In genomic region chr14:34298871-34299700, GRCm38 (mm10) we compare ENCODE assay signal across 24 mouse cellular contexts. TPM values are rescaled to one million over a fixed set of nuclear protein-coding genes. Genes with fewer than 3 reads are reported as not detected.
DNase-seq lines count a peak whose midpoint lies in the region; ATAC-seq and TF ChIP-seq lines count a peak whose summit lies in the region.
"Had no signal": no experiment of that assay in that cellular context is flagged by ENCODE, and none has a peak within 500 bp of the region (broad histone marks: within the 10 kb centered on the region; RNA-seq: fewer than 3 reads in every experiment).

No protein-coding gene starts in this region.

- TF ChIP-seq POLR2A in liver, adult 2 months (IDR thresholded peaks at IDR 0.05; ENCODE audit: extremely low read depth, insufficient read depth, low read length), result no peak

- no peak overlapping the region for H3K9ac ChIP-seq in forebrain, postnatal 0 days
- H3K9ac ChIP-seq in forebrain, embryonic 14.5 days (ENCODE audit: low read length), result no peak overlapping the region
- peak overlapping the region; percentile 49 for H3K9ac ChIP-seq in liver, adult 2 months (ENCODE audit: low read depth, low read length)
- no peak overlapping the region for H3K9ac ChIP-seq in intestine, embryonic 16.5 days (ENCODE audit: low read depth, low read length)
- H3K9ac ChIP-seq: embryonic facial prominence, embryonic 15.5 days; forebrain, embryonic 15.5 days; stomach, embryonic 15.5 days had no signal

- H3K9me3 ChIP-seq in forebrain, postnatal 0 days (ENCODE audit: low read length), result no peaks in the 10 kb centered on the region
- no peaks in the 10 kb centered on the region for H3K9me3 ChIP-seq in forebrain, embryonic 14.5 days (replicated peaks; ENCODE audit: control insufficient read depth, low read length)
- H3K9me3 ChIP-seq in intestine, embryonic 16.5 days (ENCODE audit: control insufficient read depth, low read length), result no peaks in the 10 kb centered on the region
- H3K9me3 ChIP-seq: embryonic facial prominence, embryonic 15.5 days; forebrain, embryonic 15.5 days; heart, embryonic 10.5 days; hindbrain, embryonic 10.5 days; limb, embryonic 10.5 days; stomach, embryonic 15.5 days had no signal

- no peak overlapping the region for H3K4me3 ChIP-seq in forebrain, postnatal 0 days (ENCODE audit: low read depth, low read length)
- no peak overlapping the region for H3K4me3 ChIP-seq in forebrain, embryonic 14.5 days (ENCODE audit: low read depth, low read length)
- H3K4me3 ChIP-seq in liver, adult 2 months (ENCODE audit: insufficient read depth, low read depth, low read length), result no peak overlapping the region
- H3K4me3 ChIP-seq in intestine, embryonic 16.5 days (ENCODE audit: low read length), result no peak overlapping the region
- H3K4me3 ChIP-seq: embryonic facial prominence, embryonic 15.5 days; forebrain, embryonic 15.5 days; heart, embryonic 10.5 days; hindbrain, embryonic 10.5 days; limb, embryonic 10.5 days; stomach, embryonic 15.5 days had no signal

- H3K27me3 ChIP-seq in forebrain, postnatal 0 days (ENCODE audit: insufficient read depth, low read length), result no peaks in the 10 kb centered on the region
- no peaks in the 10 kb centered on the region for H3K27me3 ChIP-seq in forebrain, embryonic 14.5 days (replicated peaks; ENCODE audit: control insufficient read depth, insufficient read depth, low read length)
- H3K27me3 ChIP-seq in liver, adult 2 months (ENCODE audit: control insufficient read depth, insufficient read depth, low read length), result no peaks in the 10 kb centered on the region
- no peaks in the 10 kb centered on the region for H3K27me3 ChIP-seq in intestine, embryonic 16.5 days (replicated peaks; ENCODE audit: control insufficient read depth, insufficient read depth, low read length)
- H3K27me3 ChIP-seq: embryonic facial prominence, embryonic 15.5 days; forebrain, embryonic 15.5 days; stomach, embryonic 15.5 days had no signal

- H3K79me2 ChIP-seq in liver, adult 2 months (ENCODE audit: control insufficient read depth, insufficient read depth, low read length), result peaks cover 11% of the 10 kb centered on the region; the same call in 1 of the 2 replicates

- no peak overlapping the region for H3K27ac ChIP-seq in forebrain, postnatal 0 days (ENCODE audit: low read depth, low read length)
- no peak overlapping the region for H3K27ac ChIP-seq in forebrain, embryonic 14.5 days (ENCODE audit: low read depth, low read length)
- peak overlapping the region; percentile 92 for H3K27ac ChIP-seq in liver, adult 2 months (replicated peaks; ENCODE audit: insufficient read depth, low read depth, low read length)
- H3K27ac ChIP-seq in intestine, embryonic 16.5 days (ENCODE audit: low read length), result peak overlapping the region; percentile 5; the same call in 1 of the 2 replicates
- H3K27ac ChIP-seq: embryonic facial prominence, embryonic 15.5 days; forebrain, embryonic 15.5 days; heart, embryonic 10.5 days; hindbrain, embryonic 10.5 days; limb, embryonic 10.5 days; stomach, embryonic 15.5 days had no signal

- H3K4me1 ChIP-seq in forebrain, postnatal 0 days (ENCODE audit: insufficient read depth), result no peaks in the 10 kb centered on the region
- no peaks in the 10 kb centered on the region for H3K4me1 ChIP-seq in forebrain, embryonic 14.5 days (ENCODE audit: control insufficient read depth, insufficient read depth, low read length)
- peaks cover 29% of the 10 kb centered on the region for H3K4me1 ChIP-seq in liver, adult 2 months (ENCODE audit: control insufficient read depth, insufficient read depth, low read length)
- H3K4me1 ChIP-seq in intestine, embryonic 16.5 days (ENCODE audit: control insufficient read depth, insufficient read depth, low read length), result peaks cover 30% of the 10 kb centered on the region
- H3K4me1 ChIP-seq: embryonic facial prominence, embryonic 15.5 days; forebrain, embryonic 15.5 days; hindbrain, embryonic 10.5 days; limb, embryonic 10.5 days had no signal

- peak; percentile 10 for DNase-seq in forebrain, postnatal 0 days
- no peak for DNase-seq in forebrain, embryonic 14.5 days (ENCODE audit: low spot score)
- DNase-seq in liver, adult 2 months (ENCODE audit: extremely low read depth, low read depth, low spot score), result peak; percentile 91
- DNase-seq in liver, result no peak
- DNase-seq in urinary bladder, postnatal 36 days (ENCODE audit: low spot score in 2 of 2), result no peak
- DNase-seq in gastrocnemius, adult 18-20 months (ENCODE audit: low spot score), result no peak
- DNase-seq: cerebellum, adult 2 months; gastrocnemius, postnatal 14 days; retina, postnatal 1 day; spleen, adult 18-20 months; thymus, postnatal 14 days had no signal

- no peaks in the 10 kb centered on the region for H3K36me3 ChIP-seq in forebrain, postnatal 0 days (ENCODE audit: insufficient read depth)
- no peaks in the 10 kb centered on the region for H3K36me3 ChIP-seq in forebrain, embryonic 14.5 days (ENCODE audit: control insufficient read depth, insufficient read depth, low read length)
- H3K36me3 ChIP-seq in liver, adult 2 months (ENCODE audit: control insufficient read depth, insufficient read depth, low read length), result no peaks in the 10 kb centered on the region
- no peaks in the 10 kb centered on the region for H3K36me3 ChIP-seq in intestine, embryonic 16.5 days (ENCODE audit: control insufficient read depth, insufficient read depth, low read length)
- H3K36me3 ChIP-seq: forebrain, embryonic 15.5 days; hindbrain, embryonic 10.5 days; limb, embryonic 10.5 days; stomach, embryonic 15.5 days had no signal

- ATAC-seq in forebrain, postnatal 0 days, result peak; percentile 72
- ATAC-seq in forebrain, embryonic 14.5 days, result no peak
- peak; percentile 36; the same call in 1 of the 2 replicates for ATAC-seq in intestine, embryonic 16.5 days
- peak; percentile 47; the same call in 1 of the 2 replicates for ATAC-seq in megakaryocyte-erythroid progenitor cell, adult 5-6 weeks (replicated peaks; ENCODE audit: low FRiP score, low TSS enrichment, poor library complexity, severe bottlenecking)
- ATAC-seq: forebrain, embryonic 15.5 days had no signal

- no peak for TF ChIP-seq CTCF in forebrain, postnatal 0 days (IDR thresholded peaks at IDR 0.05; ENCODE audit: low read depth)
- TF ChIP-seq CTCF in liver, adult 2 months (IDR thresholded peaks at IDR 0.05; ENCODE audit: low read depth, low read length), result no peak

- no peak overlapping the region for H3K4me2 ChIP-seq in forebrain, postnatal 0 days (ENCODE audit: low read depth)
- H3K4me2 ChIP-seq in forebrain, embryonic 14.5 days (ENCODE audit: low read length), result no peak overlapping the region
- no peak overlapping the region; the same call in 1 of the 2 replicates for H3K4me2 ChIP-seq in intestine, embryonic 16.5 days (ENCODE audit: low read depth, low read length)
- H3K4me2 ChIP-seq: embryonic facial prominence, embryonic 15.5 days; forebrain, embryonic 15.5 days; stomach, embryonic 15.5 days had no signal

- 63% methylated on average over 11 of the region's 11 CpGs for WGBS in forebrain, postnatal 0 days
- 81% methylated on average over 11 of the region's 11 CpGs for WGBS in forebrain, embryonic 14.5 days
- WGBS in liver, adult 2 months, result 22% methylated on average over 11 of the region's 11 CpGs
- 50% methylated on average over 11 of the region's 11 CpGs for WGBS in intestine, embryonic 16.5 days

RNA-seq across cellular contexts. Expression of gene Shld2, which starts 11.2 kb away (rescaled TPM):
- total RNA-seq in forebrain, postnatal 0 days (2014; rRNA removed), result 6.3 and 22.0 TPM in 2 replicates
- polyA plus RNA-seq in forebrain, postnatal 0 days (2015; fragmentation: Nextera tagmentation; extraction: Ambion mirVana), result 4.9 and 7.6 TPM in 2 replicates
- 7.0 and 8.6 TPM in 2 replicates for polyA plus RNA-seq in forebrain, embryonic 14.5 days (2014; fragmentation: Nextera tagmentation; extraction: Ambion mirVana)
- 25.4 and 36.4 TPM in 2 replicates for total RNA-seq in liver, adult 2 months (2014; rRNA removed)
- polyA plus RNA-seq in liver, adult 2 months (2012; rRNA removed), result 9.2 and 12.2 TPM in 2 replicates
- polyA plus RNA-seq in intestine, embryonic 16.5 days (2015; fragmentation: Nextera tagmentation; extraction: Ambion mirVana), result 5.8 and 7.1 TPM in 2 replicates
- 8.0 and 9.1 TPM in 2 replicates for total RNA-seq in megakaryocyte-erythroid progenitor cell, adult 5-6 weeks (2014; fragmentation: Nextera tagmentation)
- 17.1 and 18.0 TPM in 2 replicates for total RNA-seq in megakaryocyte-erythroid progenitor cell, adult 5-6 weeks (2017)
- 10 to 100 TPM; 10.0 to 12.9 TPM for total RNA-seq in gastrocnemius, adult 18-20 months (2021)

RNA-seq across cellular contexts. Expression of gene Glud1, which starts 11.4 kb away (rescaled TPM):
- 179 and 182 TPM in 2 replicates for total RNA-seq in forebrain, postnatal 0 days (2014; rRNA removed)
- polyA plus RNA-seq in forebrain, postnatal 0 days (2015; fragmentation: Nextera tagmentation; extraction: Ambion mirVana), result 96.4 and 114 TPM in 2 replicates
- polyA plus RNA-seq in forebrain, embryonic 14.5 days (2014; fragmentation: Nextera tagmentation; extraction: Ambion mirVana), result 84.0 and 94.1 TPM in 2 replicates
- 691 and 755 TPM in 2 replicates for total RNA-seq in liver, adult 2 months (2014; rRNA removed)
- polyA plus RNA-seq in liver, adult 2 months (2012; rRNA removed), result 633 and 710 TPM in 2 replicates
- 72.9 and 73.6 TPM in 2 replicates for polyA plus RNA-seq in intestine, embryonic 16.5 days (2015; fragmentation: Nextera tagmentation; extraction: Ambion mirVana)
- total RNA-seq in megakaryocyte-erythroid progenitor cell, adult 5-6 weeks (2014; fragmentation: Nextera tagmentation), result 38.5 and 40.5 TPM in 2 replicates
- total RNA-seq in megakaryocyte-erythroid progenitor cell, adult 5-6 weeks (2017), result 34.3 and 37.8 TPM in 2 replicates
- 100 to 1,000 TPM; 117 to 119 TPM for total RNA-seq in gastrocnemius, adult 18-20 months (2021)

RNA-seq across cellular contexts. Expression of gene Fam25c, which starts 56.1 kb away (rescaled TPM):
- total RNA-seq in forebrain, postnatal 0 days (2014; rRNA removed), result not detected in 2 replicates
- polyA plus RNA-seq in forebrain, postnatal 0 days (2015; fragmentation: Nextera tagmentation; extraction: Ambion mirVana), result not detected in 2 replicates
- not detected in 2 replicates for polyA plus RNA-seq in forebrain, embryonic 14.5 days (2014; fragmentation: Nextera tagmentation; extraction: Ambion mirVana)
- total RNA-seq in liver, adult 2 months (2014; rRNA removed), result 56.3 and 66.7 TPM in 2 replicates
- 74.3 and 146 TPM in 2 replicates for polyA plus RNA-seq in liver, adult 2 months (2012; rRNA removed)
- polyA plus RNA-seq in intestine, embryonic 16.5 days (2015; fragmentation: Nextera tagmentation; extraction: Ambion mirVana), result not detected in 2 replicates
- total RNA-seq in megakaryocyte-erythroid progenitor cell, adult 5-6 weeks (2014; fragmentation: Nextera tagmentation), result not detected in 2 replicates
- total RNA-seq in megakaryocyte-erythroid progenitor cell, adult 5-6 weeks (2017), result not detected in 2 replicates
- not detected for total RNA-seq in gastrocnemius, adult 18-20 months (2021)
- total RNA-seq: layer of hippocampus, adult 18-20 months; neutrophil, adult 5-6 weeks had no signal
- polyA plus RNA-seq: brain, embryonic 14.5 days; cerebellum, adult 2 months; cortical plate, adult 2 months; forebrain, embryonic 15.5 days; heart, embryonic 10.5 days; hindbrain, embryonic 10.5 days; limb, embryonic 10.5 days; lung, embryonic 16.5 days had no signal

Comparison
In these comparisons a context has a peak if more than half of its experiments do, and no peak if none do; other contexts are left out.
1. DNase-seq: peak in forebrain, postnatal 0 days (single experiment) and liver, adult 2 months (single experiment); none in forebrain, embryonic 14.5 days (single experiment), liver (single experiment), urinary bladder, postnatal 36 days (0 of 2) and gastrocnemius, adult 18-20 months (single experiment).
2. H3K27ac ChIP-seq: peak in liver, adult 2 months (single experiment) and intestine, embryonic 16.5 days (single experiment); none in forebrain, postnatal 0 days (single experiment) and forebrain, embryonic 14.5 days (single experiment).
3. RNA of gene Fam25c, which starts 56.1 kb away (total RNA-seq): 56.3 to 66.7 TPM in liver, adult 2 months; not detected in forebrain, postnatal 0 days, not detected in megakaryocyte-erythroid progenitor cell, adult 5-6 weeks and not detected in gastrocnemius, adult 18-20 months; every median in the first group is over 10 times any median in the second.